Mouse (Mus musculus) stomach, postnatal 0 days (tissue): Measurements from ENCODE around the gene Iars2.

Experiments used
- CTCF ChIP-seq: IDR thresholded peaks from 2 replicates; pipeline ENCODE4 v1.5.1; 2016; ENCODE audit warnings: antibody characterized with exemption, low read depth, mild to moderate bottlenecking, moderate library complexity
- EP300 ChIP-seq: optimal IDR thresholded peaks from 2 replicates; pipeline ENCODE3; 2016; ENCODE audit warnings: antibody characterized with exemption

- TF ChIP-seq CTCF, result no peak
- no peak for TF ChIP-seq EP300
Observed at GRCm38 (mm10) chr1:185284740-185285139, 44.5 kb downstream of the Iars2 start.
